Mouse (Mus musculus): ENCODE data around the gene Ugt1a2.

DNA sequence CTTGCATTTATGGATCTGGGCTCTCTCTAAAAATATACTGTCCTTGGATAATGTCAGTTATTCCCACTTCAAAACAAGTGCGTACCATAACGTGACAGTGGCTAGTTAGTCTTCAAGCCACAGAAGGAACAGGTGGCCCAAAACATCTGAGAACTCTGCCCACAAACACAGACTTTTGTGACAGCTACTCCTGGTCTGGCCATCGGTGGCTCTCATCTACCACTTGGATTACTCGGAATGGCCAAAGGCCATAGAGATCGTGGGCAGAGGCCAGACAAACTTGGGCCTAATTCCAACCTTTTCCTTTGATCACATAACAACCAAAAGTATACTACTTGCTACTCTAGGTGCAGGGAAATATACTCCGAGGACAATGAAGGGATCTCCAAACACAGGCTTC is 67.7 kb downstream of the Ugt1a2 start:
- TF ChIP-seq CTCF (IDR thresholded peaks at IDR 0.05; ENCODE audit: insufficient read depth, low read length) (no peak), POLR2A (IDR thresholded peaks at IDR 0.05; ENCODE audit: borderline replicate concordance, extremely low read depth, low read depth, low read length) (no peak)

All from lung, adult 2 months (tissue).